Mouse (Mus musculus) G1E (cell line): ENCODE measurements around the gene Ttc30a2.

Source experiments
- CTCF ChIP-seq: IDR thresholded peaks from 2 replicates; pipeline ENCODE4 v1.5.1; 2012; ENCODE audit warnings: low read depth, low read length, inconsistent platforms, mixed read lengths
- GATA1 ChIP-seq: IDR thresholded peaks from 2 replicates; pipeline ENCODE4 v1.6.1; 2012; ENCODE audit warnings: borderline replicate concordance, low read length, inconsistent platforms, mixed read lengths
- GATA2 ChIP-seq: IDR thresholded peaks from 2 replicates; pipeline ENCODE4 v1.6.1; 2012; ENCODE audit warnings: low read depth, low read length, inconsistent platforms, borderline replicate concordance
- POLR2AphosphoS5 ChIP-seq: IDR thresholded peaks from 2 replicates; pipeline ENCODE4 v1.6.1; 2012; ENCODE audit warnings: low read depth, low read length, inconsistent platforms; ENCODE audit not compliant: insufficient replicate concordance
- TAL1 ChIP-seq: conservative IDR thresholded peaks from 2 replicates; pipeline ENCODE4 v1.6.1; 2012; ENCODE audit warnings: low read depth, low read length, inconsistent platforms, mixed read lengths

DNA sequence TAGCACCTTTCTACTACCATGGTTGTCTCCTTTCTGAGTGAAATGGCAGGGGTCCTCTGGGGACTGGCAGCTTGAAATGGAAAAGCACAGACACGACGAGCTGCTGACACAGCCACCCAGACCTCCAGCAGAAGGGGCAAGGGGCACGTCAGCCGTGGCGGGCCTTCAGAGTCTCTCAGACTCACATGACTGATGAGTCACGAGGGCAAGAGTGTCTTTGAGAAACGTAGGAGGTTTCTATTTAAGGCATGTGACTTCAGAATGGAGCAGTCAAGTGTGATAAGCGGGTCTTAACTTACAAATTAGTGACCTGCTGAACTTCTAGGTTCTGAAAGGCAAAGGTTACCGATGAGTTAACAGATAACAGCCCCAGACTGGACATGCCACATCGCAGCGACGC is 19.8 kb upstream of the Ttc30a2 start:
- TF ChIP-seq POLR2AphosphoS5 (no peak), CTCF (no peak), GATA1 (no peak), TAL1 (no peak), GATA2 (no peak)
